31 mouse cellular contexts compared by ENCODE assay signal in genomic region chrX:168818858-168819257, GRCm38 (mm10). TPM values are rescaled to one million over a fixed set of nuclear protein-coding genes. Genes with fewer than 3 reads are reported as not detected.
DNase-seq lines count a peak whose midpoint lies in the region; ATAC-seq and TF ChIP-seq lines count a peak whose summit lies in the region.
"Had no signal": no experiment of that assay in that cellular context is flagged by ENCODE, and none has a peak within 500 bp of the region (broad histone marks: within the 10 kb centered on the region; RNA-seq: fewer than 3 reads in every experiment).

No protein-coding gene starts in this region.

- H3K4me2 ChIP-seq in stomach, postnatal 0 days (replicated peaks; ENCODE audit: low read depth): no peak overlapping the region
- H3K4me2 ChIP-seq: embryonic facial prominence, embryonic 12.5 days; embryonic facial prominence, embryonic 15.5 days; forebrain, embryonic 12.5 days; forebrain, embryonic 15.5 days; heart, embryonic 12.5 days; heart, embryonic 15.5 days; hindbrain, embryonic 14.5 days had no signal

- no peaks in the 10 kb centered on the region for H3K4me1 ChIP-seq in stomach, postnatal 0 days (replicated peaks; ENCODE audit: control insufficient read depth, insufficient read depth)
- no peaks in the 10 kb centered on the region for H3K4me1 ChIP-seq in embryonic facial prominence, embryonic 10.5 days
- H3K4me1 ChIP-seq: embryonic facial prominence, embryonic 12.5 days; embryonic facial prominence, embryonic 15.5 days; forebrain, embryonic 12.5 days; forebrain, embryonic 15.5 days; heart, embryonic 15.5 days had no signal

- H3K9me3 ChIP-seq in stomach, postnatal 0 days (ENCODE audit: control insufficient read depth, low read length): no peaks in the 10 kb centered on the region
- no peaks in the 10 kb centered on the region for H3K9me3 ChIP-seq in embryonic facial prominence, embryonic 10.5 days
- H3K9me3 ChIP-seq: embryonic facial prominence, embryonic 12.5 days; embryonic facial prominence, embryonic 15.5 days; forebrain, embryonic 12.5 days; forebrain, embryonic 15.5 days; heart, embryonic 12.5 days; heart, embryonic 15.5 days had no signal

- H3K4me3 ChIP-seq in stomach, postnatal 0 days (ENCODE audit: low read depth, low read length): no peak overlapping the region
- no peak overlapping the region for H3K4me3 ChIP-seq in embryonic facial prominence, embryonic 10.5 days
- H3K4me3 ChIP-seq: embryonic facial prominence, embryonic 12.5 days; embryonic facial prominence, embryonic 15.5 days; erythroblast, embryonic 14.5 days; forebrain, embryonic 12.5 days; forebrain, embryonic 15.5 days; heart, embryonic 12.5 days; heart, embryonic 15.5 days had no signal

- H3K27ac ChIP-seq in stomach, postnatal 0 days (replicated peaks): no peak overlapping the region
- no peak overlapping the region for H3K27ac ChIP-seq in embryonic facial prominence, embryonic 10.5 days (replicated peaks)
- H3K27ac ChIP-seq: embryonic facial prominence, embryonic 12.5 days; embryonic facial prominence, embryonic 15.5 days; forebrain, embryonic 12.5 days; forebrain, embryonic 15.5 days; heart, embryonic 15.5 days; hindbrain, embryonic 14.5 days; hindbrain, postnatal 0 days had no signal

- no peak overlapping the region for H3K9ac ChIP-seq in stomach, postnatal 0 days (ENCODE audit: low read length)
- H3K9ac ChIP-seq: embryonic facial prominence, embryonic 12.5 days; embryonic facial prominence, embryonic 15.5 days; forebrain, embryonic 12.5 days; forebrain, embryonic 15.5 days; heart, embryonic 12.5 days; heart, embryonic 15.5 days; hindbrain, embryonic 14.5 days had no signal

- TF ChIP-seq EP300 in stomach, postnatal 0 days (optimal IDR thresholded peaks at IDR 0.05): no peak

- no peak for TF ChIP-seq CTCF in stomach, postnatal 0 days (IDR thresholded peaks at IDR 0.05; ENCODE audit: low read depth)

- H3K27me3 ChIP-seq in stomach, postnatal 0 days (ENCODE audit: control insufficient read depth, insufficient read depth, low read length): no peaks in the 10 kb centered on the region
- H3K27me3 ChIP-seq in embryonic facial prominence, embryonic 10.5 days (replicated peaks; ENCODE audit: low read depth, poor library complexity, severe bottlenecking): peaks cover 82% of the 10 kb centered on the region
- H3K27me3 ChIP-seq: embryonic facial prominence, embryonic 12.5 days; embryonic facial prominence, embryonic 15.5 days; forebrain, embryonic 15.5 days; heart, embryonic 12.5 days; heart, embryonic 15.5 days had no signal

- DNase-seq in embryo, embryonic 11 days: peak; percentile 1
- DNase-seq in embryo, embryonic 9.5 days (ENCODE audit: extremely low spot score): no peak
- DNase-seq in stomach, postnatal 0 days (ENCODE audit: low spot score): no peak
- no peak for DNase-seq in cerebellum, adult 9-11 months
- no peak for DNase-seq in embryonic facial prominence, embryonic 10.5 days (ENCODE audit: low spot score)
- DNase-seq: adrenal gland, postnatal 10 days; adrenal gland, postnatal 36 days; cerebellum, adult 18-20 months; cerebellum, adult 9-10 months; cerebellum, postnatal 25 days; gastrocnemius, postnatal 10 days; gastrocnemius, postnatal 36 days; heart, adult 11 months; heart, postnatal 10 days; heart, postnatal 36 days; kidney, adult 18-20 months had no signal

- peak; percentile 88 for ATAC-seq in common myeloid progenitor, adult 5-6 weeks (replicated peaks; ENCODE audit: low read depth, poor library complexity, severe bottlenecking)
- ATAC-seq in megakaryocyte, adult 5-6 weeks (ENCODE audit: poor library complexity, severe bottlenecking): peak; percentile 95
- ATAC-seq in stomach, postnatal 0 days (ENCODE audit: low FRiP score, low TSS enrichment): no peak
- ATAC-seq: CD4-positive, CD25-positive, alpha-beta regulatory T cell, adult 4 months; forebrain, embryonic 15.5 days; hindbrain, postnatal 0 days; inflammation-experienced regulatory T-cells, adult 6 months; intestine, embryonic 16.5 days; Patski had no signal

- 62% methylated on average over 3 of the region's 3 CpGs for WGBS in stomach, postnatal 0 days
- 74% methylated on average over 3 of the region's 3 CpGs for WGBS in embryonic facial prominence, embryonic 10.5 days

- no peaks in the 10 kb centered on the region for H3K36me3 ChIP-seq in stomach, postnatal 0 days (ENCODE audit: control insufficient read depth, insufficient read depth, low read length)
- H3K36me3 ChIP-seq in embryonic facial prominence, embryonic 10.5 days (replicated peaks): no peaks in the 10 kb centered on the region
- H3K36me3 ChIP-seq: embryonic facial prominence, embryonic 12.5 days; embryonic facial prominence, embryonic 15.5 days; forebrain, embryonic 12.5 days; forebrain, embryonic 15.5 days; heart, embryonic 12.5 days; heart, embryonic 15.5 days had no signal

RNA-seq across cellular contexts. Expression of gene Arhgap6, which starts 24.0 kb away (rescaled TPM):
- 24.6 and 25.3 TPM in 2 replicates for total RNA-seq in common myeloid progenitor, adult 5-6 weeks (2017)
- 2.5 and 3.3 TPM in 2 replicates for total RNA-seq in megakaryocyte, adult 5-6 weeks (2015)
- total RNA-seq in megakaryocyte, adult 5-6 weeks (2017): 1.8 and 1.9 TPM in 2 replicates
- 4.8 and 5.0 TPM in 2 replicates for polyA plus RNA-seq in stomach, postnatal 0 days (2015; fragmentation: Nextera tagmentation; extraction: Ambion mirVana)
- polyA plus RNA-seq in embryonic facial prominence, embryonic 10.5 days (2016; fragmentation: Nextera tagmentation; extraction: Ambion mirVana): 0.78 and 0.91 TPM in 2 replicates
